Mouse (Mus musculus): ENCODE measurements around the gene Nmur2. TPM values are rescaled to one million over a fixed set of nuclear protein-coding genes. Genes with fewer than 3 reads are reported as not detected.

Nmur2 gene
- 0.70 and 0.76 TPM in 2 replicates for polyA plus RNA-seq (2015; fragmentation: Nextera tagmentation; extraction: Ambion mirVana)

GRCm38 (mm10) chr11:56040917-56041316 is at the start of gene Nmur2:
Nmur2 (minus strand) TSS chr11:56041010.
- ATAC-seq (ENCODE audit: insufficient read depth, low FRiP score) = no peak
- Histone ChIP-seq H3K9me3 (replicated peaks; ENCODE audit: control insufficient read depth, low read length) (no peaks in the 10 kb centered on the region), H3K4me2 (ENCODE audit: low read depth, low read length) (0 out of 2 replicates have a peak within 1 kb of the TSS, but pooled peaks have one; percentile 4)

GRCm38 (mm10) chr11:56089127-56089689 is 48.4 kb upstream of the Nmur2 start:
- ATAC-seq (ENCODE audit: insufficient read depth, low FRiP score) = no peak
- Histone ChIP-seq H3K4me1 (ENCODE audit: control insufficient read depth, insufficient read depth, low read length) (no peaks in the 10 kb centered on the region), H3K27me3 (ENCODE audit: control insufficient read depth, insufficient read depth, low read length) (no peaks in the 10 kb centered on the region), H3K27ac (ENCODE audit: low read length) (no peak overlapping the region), H3K36me3 (ENCODE audit: control insufficient read depth, insufficient read depth, low read length) (no peaks in the 10 kb centered on the region), H3K4me3 (replicated peaks; ENCODE audit: low read length) (no peak overlapping the region), H3K4me2 (ENCODE audit: low read depth, low read length) (no peak overlapping the region), H3K9me3 (replicated peaks; ENCODE audit: control insufficient read depth, low read length) (no peaks in the 10 kb centered on the region), H3K9ac (ENCODE audit: low read length) (no peak overlapping the region)
- 84% methylated on average over 11 of the region's 11 CpGs for WGBS

More at GRCm38 (mm10) chr11:56040917-56041316, at the start of gene Nmur2:
- H3K27ac ChIP-seq (ENCODE audit: low read length) = no peak within 1 kb of the TSS
- H3K9ac ChIP-seq (ENCODE audit: low read length) = no peak within 1 kb of the TSS
- H3K27me3 ChIP-seq (ENCODE audit: control insufficient read depth, insufficient read depth, low read length) = no peaks in the 10 kb centered on the region
- no peaks in the 10 kb centered on the region for H3K4me1 ChIP-seq (ENCODE audit: control insufficient read depth, insufficient read depth, low read length)
- no peak within 1 kb of the TSS for H3K4me3 ChIP-seq (replicated peaks; ENCODE audit: low read length)
- 5% methylated on average over 6 of the region's 6 CpGs for WGBS
- no peaks in the 10 kb centered on the region for H3K36me3 ChIP-seq (ENCODE audit: control insufficient read depth, insufficient read depth, low read length)

- Histone ChIP-seq H3K27ac (ENCODE audit: low read length) (no peak overlapping the region), H3K4me3 (replicated peaks; ENCODE audit: low read length) (no peak overlapping the region), H3K4me2 (ENCODE audit: low read depth, low read length) (no peak overlapping the region), H3K4me1 (ENCODE audit: control insufficient read depth, insufficient read depth, low read length) (no peaks in the 10 kb centered on the region), H3K9me3 (replicated peaks; ENCODE audit: control insufficient read depth, low read length) (no peaks in the 10 kb centered on the region), H3K9ac (ENCODE audit: low read length) (no peak overlapping the region), H3K36me3 (ENCODE audit: control insufficient read depth, insufficient read depth, low read length) (no peaks in the 10 kb centered on the region), H3K27me3 (ENCODE audit: control insufficient read depth, insufficient read depth, low read length) (no peaks in the 10 kb centered on the region)
- ATAC-seq (ENCODE audit: insufficient read depth, low FRiP score) = no peak
- 76% methylated on average over 7 of the region's 7 CpGs for WGBS
These were observed 31.3 kb upstream of the Nmur2 start for GRCm38 (mm10) chr11:56072131-56072530.

GRCm38 (mm10) chr11:56069658-56070057 is 28.8 kb upstream of the Nmur2 start:
- 78% methylated on average over 2 of the region's 2 CpGs for WGBS
- no peak overlapping the region for H3K4me2 ChIP-seq (ENCODE audit: low read depth, low read length)
- no peak overlapping the region for H3K4me3 ChIP-seq (replicated peaks; ENCODE audit: low read length)
- H3K9ac ChIP-seq (ENCODE audit: low read length) = no peak overlapping the region
- H3K4me1 ChIP-seq (ENCODE audit: control insufficient read depth, insufficient read depth, low read length) = no peaks in the 10 kb centered on the region
- H3K27me3 ChIP-seq (ENCODE audit: control insufficient read depth, insufficient read depth, low read length) = no peaks in the 10 kb centered on the region
- no peak for ATAC-seq (ENCODE audit: insufficient read depth, low FRiP score)
- no peaks in the 10 kb centered on the region for H3K9me3 ChIP-seq (replicated peaks; ENCODE audit: control insufficient read depth, low read length)
- H3K36me3 ChIP-seq (ENCODE audit: control insufficient read depth, insufficient read depth, low read length) = no peaks in the 10 kb centered on the region
- H3K27ac ChIP-seq (ENCODE audit: low read length) = no peak overlapping the region

GRCm38 (mm10) chr11:56065147-56065546 is 24.3 kb upstream of the Nmur2 start:
- 84% methylated on average over 2 of the region's 2 CpGs for WGBS
- Histone ChIP-seq H3K27ac (ENCODE audit: low read length) (no peak overlapping the region), H3K9ac (ENCODE audit: low read length) (no peak overlapping the region), H3K4me3 (replicated peaks; ENCODE audit: low read length) (no peak overlapping the region), H3K4me1 (ENCODE audit: control insufficient read depth, insufficient read depth, low read length) (no peaks in the 10 kb centered on the region), H3K9me3 (replicated peaks; ENCODE audit: control insufficient read depth, low read length) (no peaks in the 10 kb centered on the region), H3K36me3 (ENCODE audit: control insufficient read depth, insufficient read depth, low read length) (no peaks in the 10 kb centered on the region), H3K4me2 (ENCODE audit: low read depth, low read length) (no peak overlapping the region), H3K27me3 (ENCODE audit: control insufficient read depth, insufficient read depth, low read length) (no peaks in the 10 kb centered on the region)
- no peak for ATAC-seq (ENCODE audit: insufficient read depth, low FRiP score)

GRCm38 (mm10) chr11:56064575-56064974 is 23.8 kb upstream of the Nmur2 start:
- no peaks in the 10 kb centered on the region for H3K4me1 ChIP-seq (ENCODE audit: control insufficient read depth, insufficient read depth, low read length)
- H3K4me2 ChIP-seq (ENCODE audit: low read depth, low read length) = no peak overlapping the region
- H3K27ac ChIP-seq (ENCODE audit: low read length) = no peak overlapping the region
- H3K4me3 ChIP-seq (replicated peaks; ENCODE audit: low read length) = no peak overlapping the region
- no peaks in the 10 kb centered on the region for H3K36me3 ChIP-seq (ENCODE audit: control insufficient read depth, insufficient read depth, low read length)
- no peaks in the 10 kb centered on the region for H3K27me3 ChIP-seq (ENCODE audit: control insufficient read depth, insufficient read depth, low read length)
- ATAC-seq (ENCODE audit: insufficient read depth, low FRiP score) = peak; percentile 74
- no peak overlapping the region for H3K9ac ChIP-seq (ENCODE audit: low read length)
- no peaks in the 10 kb centered on the region for H3K9me3 ChIP-seq (replicated peaks; ENCODE audit: control insufficient read depth, low read length)
- WGBS = 44% methylated on average over 4 of the region's 4 CpGs

GRCm38 (mm10) chr11:56059236-56059635 is 18.4 kb upstream of the Nmur2 start:
- H3K9ac ChIP-seq (ENCODE audit: low read length) = no peak overlapping the region
- no peaks in the 10 kb centered on the region for H3K4me1 ChIP-seq (ENCODE audit: control insufficient read depth, insufficient read depth, low read length)
- no peaks in the 10 kb centered on the region for H3K36me3 ChIP-seq (ENCODE audit: control insufficient read depth, insufficient read depth, low read length)
- ATAC-seq (ENCODE audit: insufficient read depth, low FRiP score) = peak; percentile 74
- peak overlapping the region; percentile 74; the same call in 1 of the 2 replicates for H3K27ac ChIP-seq (ENCODE audit: low read length)
- no peak overlapping the region for H3K4me3 ChIP-seq (replicated peaks; ENCODE audit: low read length)
- H3K9me3 ChIP-seq (replicated peaks; ENCODE audit: control insufficient read depth, low read length) = no peaks in the 10 kb centered on the region
- WGBS = 41% methylated on average over 3 of the region's 3 CpGs
- no peaks in the 10 kb centered on the region for H3K27me3 ChIP-seq (ENCODE audit: control insufficient read depth, insufficient read depth, low read length)
- no peak overlapping the region for H3K4me2 ChIP-seq (ENCODE audit: low read depth, low read length)

GRCm38 (mm10) chr11:56054439-56054838 is 13.6 kb upstream of the Nmur2 start:
- H3K9me3 ChIP-seq (replicated peaks; ENCODE audit: control insufficient read depth, low read length) = no peaks in the 10 kb centered on the region
- 55% methylated on average over 7 of the region's 7 CpGs for WGBS
- H3K4me3 ChIP-seq (replicated peaks; ENCODE audit: low read length) = no peak overlapping the region
- H3K27ac ChIP-seq (ENCODE audit: low read length) = no peak overlapping the region
- H3K36me3 ChIP-seq (ENCODE audit: control insufficient read depth, insufficient read depth, low read length) = no peaks in the 10 kb centered on the region
- H3K4me2 ChIP-seq (ENCODE audit: low read depth, low read length) = no peak overlapping the region
- no peak overlapping the region for H3K9ac ChIP-seq (ENCODE audit: low read length)
- ATAC-seq (ENCODE audit: insufficient read depth, low FRiP score) = no peak
- H3K27me3 ChIP-seq (ENCODE audit: control insufficient read depth, insufficient read depth, low read length) = no peaks in the 10 kb centered on the region
- no peaks in the 10 kb centered on the region for H3K4me1 ChIP-seq (ENCODE audit: control insufficient read depth, insufficient read depth, low read length)

GRCm38 (mm10) chr11:56026854-56027253 is 14.0 kb downstream of the Nmur2 start:
- H3K9me3 ChIP-seq (replicated peaks; ENCODE audit: control insufficient read depth, low read length) = no peaks in the 10 kb centered on the region
- H3K9ac ChIP-seq (ENCODE audit: low read length) = no peak overlapping the region
- 76% methylated on average over 10 of the region's 10 CpGs for WGBS
- no peaks in the 10 kb centered on the region for H3K36me3 ChIP-seq (ENCODE audit: control insufficient read depth, insufficient read depth, low read length)
- no peak for ATAC-seq (ENCODE audit: insufficient read depth, low FRiP score)
- H3K4me2 ChIP-seq (ENCODE audit: low read depth, low read length) = no peak overlapping the region
- H3K27ac ChIP-seq (ENCODE audit: low read length) = no peak overlapping the region
- H3K4me3 ChIP-seq (replicated peaks; ENCODE audit: low read length) = no peak overlapping the region
- H3K4me1 ChIP-seq (ENCODE audit: control insufficient read depth, insufficient read depth, low read length) = no peaks in the 10 kb centered on the region
- no peaks in the 10 kb centered on the region for H3K27me3 ChIP-seq (ENCODE audit: control insufficient read depth, insufficient read depth, low read length)

All from stomach, embryonic 16.5 days (tissue).